Mouse (Mus musculus) erythroblast, embryonic 14.5 days (primary cell): ENCODE data around the gene Gspt1.

Experiments used
- GATA1 ChIP-seq: IDR thresholded peaks from 2 replicates; pipeline ENCODE4 v1.6.1; 2012; ENCODE audit warnings: low read length, inconsistent platforms, mixed read lengths
- TAL1 ChIP-seq: IDR thresholded peaks from 3 replicates; pipeline ENCODE4 v1.6.1; 2012; ENCODE audit warnings: low read length, inconsistent platforms, mixed read lengths

DNA sequence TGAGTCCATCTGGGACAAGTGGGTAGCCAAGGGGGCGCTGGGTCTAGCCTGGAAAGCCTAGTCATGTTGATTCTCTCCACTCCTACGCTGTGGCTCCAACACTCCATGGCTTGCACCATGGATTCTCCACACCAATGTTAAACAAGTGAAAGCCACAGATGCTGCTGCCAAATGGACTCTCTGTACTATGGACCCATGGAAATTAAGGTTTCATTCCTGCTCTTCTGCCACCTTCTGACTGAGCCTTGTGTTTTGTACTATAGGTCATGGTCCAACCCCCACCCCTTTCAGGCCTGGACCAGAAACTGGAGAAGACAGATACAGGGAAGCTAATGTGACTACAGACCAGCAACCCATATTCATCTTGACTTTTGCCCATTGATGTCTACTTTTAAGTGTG is 12.4 kb upstream of the Gspt1 start:
- no peak for TF ChIP-seq TAL1
- TF ChIP-seq GATA1: no peak
